Mouse (Mus musculus): Measurements from ENCODE around the gene Robo4. TPM values are rescaled to one million over a fixed set of nuclear protein-coding genes. Genes with fewer than 3 reads are reported as not detected.
A peak's percentile ranks its signal among the peaks of the same experiment; 100 is the strongest.

Robo4 gene
- total RNA-seq (2014; rRNA removed): 4.1 and 9.6 TPM in 2 replicates
- 3.1 and 3.3 TPM in 2 replicates for polyA plus RNA-seq (2015; fragmentation: Nextera tagmentation; extraction: Ambion mirVana)

GRCm38 (mm10) chr9:37401802-37402201, at the start of gene Robo4:
Gene Robo4 (plus strand): TSS chr9:37401897.
- Histone ChIP-seq H3K27ac (ENCODE audit: low read depth, low read length) (no peak within 1 kb of the TSS), H3K4me3 (ENCODE audit: low read depth, low read length) (no peak within 1 kb of the TSS), H3K4me1 (ENCODE audit: insufficient read depth) (no peaks in the 10 kb centered on the region), H3K9ac (no peak within 1 kb of the TSS), H3K4me2 (ENCODE audit: low read depth) (no peak within 1 kb of the TSS), H3K36me3 (ENCODE audit: insufficient read depth) (no peaks in the 10 kb centered on the region), H3K9me3 (ENCODE audit: low read length) (no peaks in the 10 kb centered on the region), H3K27me3 (ENCODE audit: insufficient read depth, low read length) (no peaks in the 10 kb centered on the region)
- WGBS: 32% methylated on average over 7 of the region's 7 CpGs
- no peak for DNase-seq
- TF ChIP-seq CTCF (IDR thresholded peaks at IDR 0.05; ENCODE audit: low read depth): no peak
- no peak for ATAC-seq

GRCm38 (mm10) chr9:37354485-37354884, 47.2 kb upstream of the Robo4 start:
- Histone ChIP-seq H3K9ac (no peak overlapping the region), H3K4me1 (ENCODE audit: insufficient read depth) (0 out of 2 replicates have a peak, but pooled peaks cover 7% of the 10 kb centered on the region), H3K36me3 (ENCODE audit: insufficient read depth) (no peaks in the 10 kb centered on the region), H3K27me3 (ENCODE audit: insufficient read depth, low read length) (no peaks in the 10 kb centered on the region), H3K27ac (ENCODE audit: low read depth, low read length) (no peak overlapping the region), H3K9me3 (ENCODE audit: low read length) (no peaks in the 10 kb centered on the region), H3K4me3 (ENCODE audit: low read depth, low read length) (no peak overlapping the region), H3K4me2 (ENCODE audit: low read depth) (no peak overlapping the region)
- 79% methylated on average over 1 of the region's 1 CpGs for WGBS
- ATAC-seq (no peak), DNase-seq (no peak)
- TF ChIP-seq CTCF (IDR thresholded peaks at IDR 0.05; ENCODE audit: low read depth): no peak

- Histone ChIP-seq H3K4me3 (ENCODE audit: low read depth, low read length) (no peak overlapping the region), H3K9ac (no peak overlapping the region), H3K4me1 (ENCODE audit: insufficient read depth) (peaks cover 8% of the 10 kb centered on the region; the same call in 1 of the 2 replicates), H3K36me3 (ENCODE audit: insufficient read depth) (no peaks in the 10 kb centered on the region), H3K27me3 (ENCODE audit: insufficient read depth, low read length) (no peaks in the 10 kb centered on the region), H3K9me3 (ENCODE audit: low read length) (no peaks in the 10 kb centered on the region), H3K27ac (ENCODE audit: low read depth, low read length) (peak overlapping the region; percentile 73), H3K4me2 (ENCODE audit: low read depth) (no peak overlapping the region)
- TF ChIP-seq CTCF (IDR thresholded peaks at IDR 0.05; ENCODE audit: low read depth): no peak
- DNase-seq: peak; percentile 72
- ATAC-seq: peak; percentile 72
- 10% methylated on average over 7 of the region's 7 CpGs for WGBS
Observed at GRCm38 (mm10) chr9:37358713-37359330, 42.9 kb upstream of the Robo4 start.

GRCm38 (mm10) chr9:37359331-37360220, 42.1 kb upstream of the Robo4 start:
- Histone ChIP-seq H3K4me3 (ENCODE audit: low read depth, low read length) (no peak overlapping the region), H3K4me1 (ENCODE audit: insufficient read depth) (peaks cover 8% of the 10 kb centered on the region; the same call in 1 of the 2 replicates), H3K4me2 (ENCODE audit: low read depth) (no peak overlapping the region), H3K36me3 (ENCODE audit: insufficient read depth) (no peaks in the 10 kb centered on the region), H3K9ac (no peak overlapping the region), H3K27me3 (ENCODE audit: insufficient read depth, low read length) (no peaks in the 10 kb centered on the region), H3K9me3 (ENCODE audit: low read length) (no peaks in the 10 kb centered on the region), H3K27ac (ENCODE audit: low read depth, low read length) (peak overlapping the region; percentile 72)
- WGBS: 10% methylated on average over 6 of the region's 6 CpGs
- DNase-seq (peak; percentile 81), ATAC-seq (peak; percentile 92)
- TF ChIP-seq CTCF (IDR thresholded peaks at IDR 0.05; ENCODE audit: low read depth): peak; percentile 23

- DNase-seq (no peak), ATAC-seq (no peak)
- Histone ChIP-seq H3K27me3 (ENCODE audit: insufficient read depth, low read length) (no peaks in the 10 kb centered on the region), H3K4me3 (ENCODE audit: low read depth, low read length) (no peak overlapping the region), H3K27ac (ENCODE audit: low read depth, low read length) (no peak overlapping the region), H3K4me1 (ENCODE audit: insufficient read depth) (peaks cover 8% of the 10 kb centered on the region; the same call in 1 of the 2 replicates), H3K9me3 (ENCODE audit: low read length) (no peaks in the 10 kb centered on the region), H3K36me3 (ENCODE audit: insufficient read depth) (no peaks in the 10 kb centered on the region), H3K9ac (no peak overlapping the region), H3K4me2 (ENCODE audit: low read depth) (no peak overlapping the region)
- no peak for TF ChIP-seq CTCF (IDR thresholded peaks at IDR 0.05; ENCODE audit: low read depth)
Observed at GRCm38 (mm10) chr9:37362084-37362483, 39.6 kb upstream of the Robo4 start.

- TF ChIP-seq CTCF (IDR thresholded peaks at IDR 0.05; ENCODE audit: low read depth): no peak
- Histone ChIP-seq H3K4me3 (ENCODE audit: low read depth, low read length) (no peak overlapping the region), H3K36me3 (ENCODE audit: insufficient read depth) (no peaks in the 10 kb centered on the region), H3K4me1 (ENCODE audit: insufficient read depth) (peaks cover 8% of the 10 kb centered on the region; the same call in 1 of the 2 replicates), H3K9ac (no peak overlapping the region), H3K4me2 (ENCODE audit: low read depth) (no peak overlapping the region), H3K9me3 (ENCODE audit: low read length) (no peaks in the 10 kb centered on the region), H3K27ac (ENCODE audit: low read depth, low read length) (no peak overlapping the region), H3K27me3 (ENCODE audit: insufficient read depth, low read length) (no peaks in the 10 kb centered on the region)
- DNase-seq (no peak), ATAC-seq (no peak)
- WGBS: 72% methylated on average over 1 of the region's 1 CpGs
Observed at GRCm38 (mm10) chr9:37362881-37363280, 38.8 kb upstream of the Robo4 start.

GRCm38 (mm10) chr9:37363551-37363950, 38.1 kb upstream of the Robo4 start:
- Histone ChIP-seq H3K27me3 (ENCODE audit: insufficient read depth, low read length) (no peaks in the 10 kb centered on the region), H3K36me3 (ENCODE audit: insufficient read depth) (no peaks in the 10 kb centered on the region), H3K27ac (ENCODE audit: low read depth, low read length) (no peak overlapping the region), H3K9me3 (ENCODE audit: low read length) (no peaks in the 10 kb centered on the region), H3K4me1 (ENCODE audit: insufficient read depth) (peaks cover 7% of the 10 kb centered on the region; the same call in 1 of the 2 replicates), H3K9ac (no peak overlapping the region), H3K4me3 (ENCODE audit: low read depth, low read length) (no peak overlapping the region), H3K4me2 (ENCODE audit: low read depth) (no peak overlapping the region)
- WGBS: 77% methylated on average over 3 of the region's 3 CpGs
- DNase-seq (no peak), ATAC-seq (no peak)
- no peak for TF ChIP-seq CTCF (IDR thresholded peaks at IDR 0.05; ENCODE audit: low read depth)

Data from forebrain, postnatal 0 days (tissue).